Mouse (Mus musculus) liver, adult 2 months (tissue): ENCODE data around the gene Cmtm8.

Experiments used
- CTCF ChIP-seq: fragments of 200-500 bp; IDR thresholded peaks from 2 replicates; pipeline ENCODE4 v1.5.1; 2011; ENCODE audit warnings: low read depth, low read length, control low read depth
- POLR2A ChIP-seq: fragments of 200-500 bp; IDR thresholded peaks from 2 replicates; pipeline ENCODE4 v1.6.1; 2011; ENCODE audit warnings: low read length, control low read depth; ENCODE audit not compliant: insufficient read depth; ENCODE audit errors: extremely low read depth

DNA sequence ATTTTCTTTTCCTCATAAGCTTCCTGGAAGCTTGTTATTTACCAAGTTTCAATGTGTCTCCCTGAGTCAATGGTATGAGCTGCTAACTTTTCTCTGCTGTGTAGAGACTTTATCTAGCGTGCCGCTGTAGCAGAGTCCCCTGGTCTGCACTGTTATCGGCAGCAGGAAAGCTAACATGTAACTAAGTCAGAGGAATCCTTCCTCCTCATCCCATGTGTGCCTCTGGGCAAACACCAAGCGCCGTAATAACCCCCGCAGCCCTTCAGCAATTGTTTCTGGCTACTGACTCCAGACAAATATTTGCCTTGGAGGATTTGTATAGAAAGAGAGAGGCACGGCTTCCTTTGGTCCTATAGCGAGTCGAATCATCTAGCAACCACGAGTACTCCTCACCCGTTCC, 33.1 kb downstream of the Cmtm8 start:
- TF ChIP-seq CTCF: no peak
- no peak for TF ChIP-seq POLR2A
